Comparison of ENCODE assay signal across 8 mouse cellular contexts in genomic region chr6:31639460-31639859, GRCm38 (mm10).
DNase-seq lines count a peak whose midpoint lies in the region; ATAC-seq and TF ChIP-seq lines count a peak whose summit lies in the region.

No protein-coding gene starts in this region.

- peak; percentile 72 for DNase-seq in MEL (ENCODE audit: low read depth, low spot score)
- peak; percentile 70 to 81 for DNase-seq in heart, postnatal 36 days
- peak; percentile 44 for DNase-seq in layer of hippocampus, adult 9-11 months
- peak; percentile 65 for DNase-seq in lung, postnatal 0 days (ENCODE audit: low spot score)
- peak; percentile 76 for DNase-seq in retina, postnatal 1 day
- no peak for DNase-seq in natural killer cell, adult 2 months (ENCODE audit: low spot score in 2 of 2)

- H3K4me2 ChIP-seq in forebrain, embryonic 12.5 days: no peak overlapping the region
- H3K4me2 ChIP-seq in lung, postnatal 0 days (replicated peaks; ENCODE audit: low read depth, low read length): no peak overlapping the region

- H3K27ac ChIP-seq in MEL (ENCODE audit: control insufficient read depth, low read depth, low read length): no peak overlapping the region
- no peak overlapping the region for H3K27ac ChIP-seq in bone marrow macrophage, adult 2 months (ENCODE audit: insufficient read depth, low read depth, low read length)
- H3K27ac ChIP-seq in forebrain, embryonic 12.5 days: no peak overlapping the region
- H3K27ac ChIP-seq in lung, postnatal 0 days (ENCODE audit: low read length): no peak overlapping the region

- TF ChIP-seq EP300 in MEL (IDR thresholded peaks at IDR 0.05; ENCODE audit: low read depth in 1 of 2, low read length in 2 of 2): no peak
- no peak for TF ChIP-seq EP300 in lung, postnatal 0 days (IDR thresholded peaks at IDR 0.05)

- no peak for TF ChIP-seq POLR2A in MEL (IDR thresholded peaks at IDR 0.05; ENCODE audit: control insufficient read depth in 1 of 2, insufficient read depth in 1 of 2, low read depth in 1 of 2, low read length in 2 of 2, poor library complexity in 1 of 2)
- no peak for TF ChIP-seq POLR2A in bone marrow macrophage, adult 2 months (IDR thresholded peaks at IDR 0.05; ENCODE audit: borderline replicate concordance, low read depth, low read length)

- no peaks in the 10 kb centered on the region for H3K9me3 ChIP-seq in MEL (replicated peaks; ENCODE audit: insufficient read depth, low read length)
- H3K9me3 ChIP-seq in forebrain, embryonic 12.5 days: no peaks in the 10 kb centered on the region
- no peaks in the 10 kb centered on the region for H3K9me3 ChIP-seq in lung, postnatal 0 days (ENCODE audit: low read length)

- H3K9ac ChIP-seq in MEL (ENCODE audit: control insufficient read depth, low read depth, low read length, poor library complexity, severe bottlenecking): no peak overlapping the region
- H3K9ac ChIP-seq in forebrain, embryonic 12.5 days: no peak overlapping the region
- no peak overlapping the region for H3K9ac ChIP-seq in lung, postnatal 0 days (replicated peaks; ENCODE audit: low read depth)

- WGBS in forebrain, embryonic 12.5 days: 19% methylated on average over 2 of the region's 2 CpGs
- WGBS in lung, postnatal 0 days: 14% methylated on average over 2 of the region's 2 CpGs

- intact Hi-C loops in heart, postnatal 36 days (cut with DNase I): loop anchor here (1.0 to 5.0 kb wide), 2 partner anchors 77 to 111 kb away; partner anchors contain the start of gene Podxl

- peaks cover 0 to 11% of the 10 kb centered on the region in 2 experiments; a peak in 2 of 4 replicates for H3K36me3 ChIP-seq in MEL (ENCODE audit: control insufficient read depth in 1 of 2, insufficient read depth in 2 of 2, low read length in 2 of 2)
- H3K36me3 ChIP-seq in forebrain, embryonic 12.5 days (replicated peaks): no peaks in the 10 kb centered on the region
- no peaks in the 10 kb centered on the region for H3K36me3 ChIP-seq in lung, postnatal 0 days (ENCODE audit: insufficient read depth, low read length)

- no peak overlapping the region for H3K4me3 ChIP-seq in MEL (ENCODE audit: control insufficient read depth in 1 of 2, insufficient read depth in 1 of 2, low read depth in 2 of 2, low read length in 2 of 2)
- H3K4me3 ChIP-seq in bone marrow macrophage, adult 2 months (ENCODE audit: insufficient read depth, low read length): no peak overlapping the region
- H3K4me3 ChIP-seq in forebrain, embryonic 12.5 days (replicated peaks): no peak overlapping the region
- no peak overlapping the region for H3K4me3 ChIP-seq in lung, postnatal 0 days (ENCODE audit: low read depth, low read length)

- H3K27me3 ChIP-seq in MEL (ENCODE audit: control insufficient read depth in 1 of 2, insufficient read depth in 2 of 2, low read length in 2 of 2): no peaks in the 10 kb centered on the region
- H3K27me3 ChIP-seq in forebrain, embryonic 12.5 days: peaks cover 21% of the 10 kb centered on the region
- H3K27me3 ChIP-seq in lung, postnatal 0 days (replicated peaks; ENCODE audit: insufficient read depth, low read length): no peaks in the 10 kb centered on the region

- H3K79me2 ChIP-seq in MEL (ENCODE audit: control insufficient read depth, insufficient read depth, low read length, poor library complexity): no peaks in the 10 kb centered on the region

- peak; percentile 67 to 95 (median 94) for TF ChIP-seq CTCF in MEL (IDR thresholded peaks at IDR 0.05 in 2 of 3, conservative IDR thresholded peaks at IDR 0.05 in 1 of 3; ENCODE audit: control insufficient read depth in 1 of 3, insufficient read depth in 1 of 3, low read depth in 2 of 3, low read length in 3 of 3, poor library complexity in 1 of 3, severe bottlenecking in 1 of 3)
- peak; percentile 53 for TF ChIP-seq CTCF in bone marrow macrophage, adult 2 months (IDR thresholded peaks at IDR 0.05; ENCODE audit: low read depth, low read length)
- TF ChIP-seq CTCF in lung, postnatal 0 days (IDR thresholded peaks at IDR 0.05): peak; percentile 96

- peaks cover 0 to 12% of the 10 kb centered on the region in 2 experiments; a peak in 2 of 4 replicates for H3K4me1 ChIP-seq in MEL (ENCODE audit: control insufficient read depth in 1 of 2, insufficient read depth in 2 of 2, low read length in 2 of 2)
- peaks cover 3% of the 10 kb centered on the region; the same call in 1 of the 2 replicates for H3K4me1 ChIP-seq in bone marrow macrophage, adult 2 months (ENCODE audit: control insufficient read depth, insufficient read depth, low read length)
- peaks cover 16% of the 10 kb centered on the region for H3K4me1 ChIP-seq in forebrain, embryonic 12.5 days
- H3K4me1 ChIP-seq in lung, postnatal 0 days (ENCODE audit: insufficient read depth, low read depth, low read length): peaks cover 2% of the 10 kb centered on the region; the same call in 1 of the 2 replicates

- peak; percentile 63; the same call in 1 of the 2 replicates for ATAC-seq in forebrain, embryonic 12.5 days (ENCODE audit: low FRiP score)
- ATAC-seq in lung, postnatal 0 days: no peak

- TF ChIP-seq RAD21 in MEL (IDR thresholded peaks at IDR 0.05; ENCODE audit: low read depth, low read length): peak; percentile 93

TF ChIP-seq in MEL, 35 proteins besides CTCF, POLR2A, EP300 and RAD21:
- TF ChIP-seq CHD2 (IDR thresholded peaks at IDR 0.05; ENCODE audit: low read length) (no peak), TCF12 (IDR thresholded peaks at IDR 0.05; ENCODE audit: low read depth, low read length) (0 out of 2 replicates have a peak, but pooled peaks have one; percentile 11), ZKSCAN1 (IDR thresholded peaks at IDR 0.05; ENCODE audit: low read depth, low read length) (no peak), ZC3H11A (IDR thresholded peaks at IDR 0.05; ENCODE audit: low read depth, low read length) (peak; percentile 98), SMC3 (IDR thresholded peaks at IDR 0.05; ENCODE audit: low read depth, low read length) (peak; percentile 99), BHLHE40 (IDR thresholded peaks at IDR 0.05; ENCODE audit: borderline replicate concordance, low read depth, low read length) (no peak), JUND (IDR thresholded peaks at IDR 0.05; ENCODE audit: low read depth, low read length) (no peak), MXI1 (IDR thresholded peaks at IDR 0.05; ENCODE audit: low read depth, low read length) (no peak), SIN3A (IDR thresholded peaks at IDR 0.05; ENCODE audit: low read length) (peak; percentile 67; the same call in 1 of the 2 replicates), MYC (IDR thresholded peaks at IDR 0.05; ENCODE audit: low read depth, low read length) (no peak)
TF ChIP-seq in MEL: peak in this region for 4.

Comparison
In these comparisons a context has a peak if more than half of its experiments do, and no peak if none do; other contexts are left out.
1. DNase-seq: peak in MEL (single experiment), heart, postnatal 36 days (2 of 2), layer of hippocampus, adult 9-11 months (single experiment), lung, postnatal 0 days (single experiment) and retina, postnatal 1 day (single experiment); none in natural killer cell, adult 2 months (0 of 2).
2. Peak in every context shown above with its lines, with median percentiles within 50 percentile points of each other: CTCF ChIP-seq.